Mouse (Mus musculus): ENCODE measurements around the gene Cxcl12.

DNA sequence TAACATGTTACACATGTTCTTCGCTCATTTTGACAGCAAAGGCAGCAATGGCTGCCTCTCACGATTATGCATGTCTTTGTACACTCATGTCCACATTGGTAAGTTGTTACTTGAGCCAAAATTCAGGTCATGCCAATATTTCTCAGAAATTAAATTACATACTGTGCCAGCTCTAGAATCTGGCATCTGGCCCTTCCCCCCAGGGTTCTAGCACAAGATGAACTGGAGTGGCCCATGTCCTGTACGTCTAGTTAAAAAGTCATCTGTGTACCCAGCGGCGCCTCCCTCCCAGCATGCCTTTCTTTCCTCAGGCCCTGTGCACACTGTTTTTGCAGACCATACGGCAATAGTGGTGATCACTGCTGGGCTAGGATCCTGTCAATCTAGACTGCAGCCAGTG lies 23.4 kb downstream of the Cxcl12 start:
- no peak for TF ChIP-seq CTCF (IDR thresholded peaks at IDR 0.05; ENCODE audit: borderline replicate concordance, insufficient read depth, low read depth, low read length)
- TF ChIP-seq POLR2A (IDR thresholded peaks at IDR 0.05; ENCODE audit: borderline replicate concordance, insufficient read depth, low read length), result no peak
